Mouse (Mus musculus): ENCODE measurements around the gene Wdr48. TPM values are rescaled to one million over a fixed set of nuclear protein-coding genes. Genes with fewer than 3 reads are reported as not detected.

Wdr48 gene
- 27.5 and 32.8 TPM in 2 replicates for polyA plus RNA-seq (2012; rRNA removed)

GRCm38 (mm10) chr9:119894339-119895009 is at the start of gene Wdr48:
Gene Wdr48, plus strand, starts transcription at chr9:119894878.
- Histone ChIP-seq H3K27ac (ENCODE audit: insufficient read depth, low read length) (peak within 1 kb of the TSS; percentile 79), H3K4me1 (ENCODE audit: control insufficient read depth, insufficient read depth, insufficient read length) (peaks cover 6% of the 10 kb centered on the region; the same call in 1 of the 2 replicates), H3K27me3 (ENCODE audit: control insufficient read depth, insufficient read depth, low read length) (no peaks in the 10 kb centered on the region), H3K4me3 (ENCODE audit: extremely low read depth, insufficient read depth, insufficient read length) (peak within 1 kb of the TSS; percentile 84), H3K36me3 (ENCODE audit: control insufficient read depth, insufficient read depth, low read length) (no peaks in the 10 kb centered on the region)
- DNase-seq (ENCODE audit: low read depth in 1 of 2, low spot score in 2 of 2), result peak; percentile 96 to 99
- 4% methylated on average over 34 of the region's 34 CpGs for WGBS
- peak; percentile 42; the same call in 1 of the 2 replicates for TF ChIP-seq POLR2A (IDR thresholded peaks at IDR 0.05; ENCODE audit: low read depth, low read length)
- no peak for TF ChIP-seq CTCF (IDR thresholded peaks at IDR 0.05; ENCODE audit: extremely low read depth, insufficient read depth, insufficient read length, insufficient replicate concordance)

GRCm38 (mm10) chr9:119847187-119847586 is 47.5 kb upstream of the Wdr48 start:
- TF ChIP-seq POLR2A (IDR thresholded peaks at IDR 0.05; ENCODE audit: low read depth, low read length) (no peak), CTCF (IDR thresholded peaks at IDR 0.05; ENCODE audit: extremely low read depth, insufficient read depth, insufficient read length, insufficient replicate concordance) (no peak)
- Histone ChIP-seq H3K27ac (ENCODE audit: insufficient read depth, low read length) (no peak overlapping the region), H3K27me3 (ENCODE audit: control insufficient read depth, insufficient read depth, low read length) (no peaks in the 10 kb centered on the region), H3K4me3 (ENCODE audit: extremely low read depth, insufficient read depth, insufficient read length) (no peak overlapping the region), H3K36me3 (ENCODE audit: control insufficient read depth, insufficient read depth, low read length) (no peaks in the 10 kb centered on the region), H3K4me1 (ENCODE audit: control insufficient read depth, insufficient read depth, insufficient read length) (no peaks in the 10 kb centered on the region)
- no peak for DNase-seq (ENCODE audit: low read depth in 1 of 2, low spot score in 2 of 2)
- WGBS, result 87% methylated on average over 6 of the region's 6 CpGs

GRCm38 (mm10) chr9:119848671-119849070 is 46.0 kb upstream of the Wdr48 start:
- 79% methylated on average over 7 of the region's 7 CpGs for WGBS
- H3K4me3 ChIP-seq (ENCODE audit: extremely low read depth, insufficient read depth, insufficient read length), result no peak overlapping the region
- no peaks in the 10 kb centered on the region for H3K4me1 ChIP-seq (ENCODE audit: control insufficient read depth, insufficient read depth, insufficient read length)
- no peak overlapping the region for H3K27ac ChIP-seq (ENCODE audit: insufficient read depth, low read length)
- DNase-seq (ENCODE audit: low read depth in 1 of 2, low spot score in 2 of 2), result no peak
- no peak for TF ChIP-seq POLR2A (IDR thresholded peaks at IDR 0.05; ENCODE audit: low read depth, low read length)
- TF ChIP-seq CTCF (IDR thresholded peaks at IDR 0.05; ENCODE audit: extremely low read depth, insufficient read depth, insufficient read length, insufficient replicate concordance), result no peak
- H3K36me3 ChIP-seq (ENCODE audit: control insufficient read depth, insufficient read depth, low read length), result no peaks in the 10 kb centered on the region
- H3K27me3 ChIP-seq (ENCODE audit: control insufficient read depth, insufficient read depth, low read length), result no peaks in the 10 kb centered on the region

DNA sequence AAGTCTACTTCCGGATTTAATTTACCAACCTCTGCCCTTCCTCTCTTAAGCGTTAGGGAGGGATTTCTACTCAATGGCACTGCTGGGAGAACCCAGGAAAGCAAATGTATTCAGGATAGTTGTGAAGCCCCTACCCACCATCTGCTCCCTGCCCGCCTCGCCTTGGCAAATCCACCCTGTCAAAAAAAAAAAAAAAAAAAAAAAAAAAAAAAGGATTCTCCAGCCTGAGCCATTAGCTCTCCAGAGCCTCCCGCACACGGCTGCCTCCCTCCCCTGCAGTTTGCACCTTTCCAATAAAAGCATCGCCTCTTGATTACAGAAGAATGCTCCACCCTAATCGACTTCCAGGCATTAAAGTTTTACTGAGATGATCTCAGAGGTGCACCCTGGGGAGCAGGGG is 45.5 kb upstream of the Wdr48 start:
- Histone ChIP-seq H3K4me1 (ENCODE audit: control insufficient read depth, insufficient read depth, insufficient read length) (no peaks in the 10 kb centered on the region), H3K36me3 (ENCODE audit: control insufficient read depth, insufficient read depth, low read length) (no peaks in the 10 kb centered on the region), H3K4me3 (ENCODE audit: extremely low read depth, insufficient read depth, insufficient read length) (no peak overlapping the region), H3K27ac (ENCODE audit: insufficient read depth, low read length) (no peak overlapping the region), H3K27me3 (ENCODE audit: control insufficient read depth, insufficient read depth, low read length) (no peaks in the 10 kb centered on the region)
- 64% methylated on average over 8 of the region's 8 CpGs for WGBS
- no peak for TF ChIP-seq CTCF (IDR thresholded peaks at IDR 0.05; ENCODE audit: extremely low read depth, insufficient read depth, insufficient read length, insufficient replicate concordance)
- no peak for TF ChIP-seq POLR2A (IDR thresholded peaks at IDR 0.05; ENCODE audit: low read depth, low read length)
- DNase-seq (ENCODE audit: low read depth in 1 of 2, low spot score in 2 of 2), result no peak

GRCm38 (mm10) chr9:119852347-119853030 is 42.2 kb upstream of the Wdr48 start:
- peak in 1 of 2 experiments; percentile 0 for DNase-seq (ENCODE audit: low read depth in 1 of 2, low spot score in 2 of 2)
- TF ChIP-seq CTCF (IDR thresholded peaks at IDR 0.05; ENCODE audit: extremely low read depth, insufficient read depth, insufficient read length, insufficient replicate concordance), result no peak
- Histone ChIP-seq H3K36me3 (ENCODE audit: control insufficient read depth, insufficient read depth, low read length) (no peaks in the 10 kb centered on the region), H3K4me3 (ENCODE audit: extremely low read depth, insufficient read depth, insufficient read length) (no peak overlapping the region), H3K4me1 (ENCODE audit: control insufficient read depth, insufficient read depth, insufficient read length) (no peaks in the 10 kb centered on the region), H3K27ac (ENCODE audit: insufficient read depth, low read length) (no peak overlapping the region), H3K27me3 (ENCODE audit: control insufficient read depth, insufficient read depth, low read length) (no peaks in the 10 kb centered on the region)
- 48% methylated on average over 10 of the region's 10 CpGs for WGBS

DNA sequence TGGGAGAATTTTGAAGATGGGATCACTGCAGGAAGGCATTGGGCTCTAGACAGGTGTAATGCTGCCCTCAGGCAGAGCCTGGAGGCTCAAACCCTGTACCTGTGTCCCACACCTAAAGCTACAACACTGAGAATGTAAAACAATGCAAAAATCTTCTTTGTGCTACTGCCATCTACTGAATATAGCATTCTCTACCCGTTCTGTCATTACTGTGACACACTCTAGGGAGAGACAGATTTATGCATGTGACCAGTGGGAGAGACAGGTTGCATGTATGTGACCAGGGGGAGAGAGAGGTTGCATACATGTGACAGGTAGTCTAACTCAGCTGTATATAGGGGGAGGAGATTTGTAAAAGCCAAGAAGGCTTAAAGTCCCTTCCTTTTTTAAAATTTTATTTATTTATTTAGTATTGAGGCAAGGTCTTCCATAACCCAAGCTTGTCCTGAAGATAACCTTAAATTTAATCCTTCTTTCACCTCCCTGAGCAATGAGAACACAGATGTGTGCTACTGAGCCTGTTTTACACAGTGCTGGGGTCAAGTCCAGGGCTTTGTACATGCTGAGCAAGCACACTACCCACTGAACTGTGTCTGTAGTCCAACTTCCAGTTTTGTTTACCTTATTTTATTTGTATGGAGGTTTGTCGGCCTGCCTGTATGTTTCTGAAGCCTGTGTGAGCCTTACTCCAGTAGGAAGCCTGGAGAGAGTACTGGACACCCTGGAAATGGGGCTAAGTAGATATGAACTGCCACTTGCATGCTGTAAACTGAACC is 41.4 kb upstream of the Wdr48 start:
- DNase-seq (ENCODE audit: low read depth in 1 of 2, low spot score in 2 of 2), result no peak
- 46% methylated on average over 2 of the region's 2 CpGs for WGBS
- Histone ChIP-seq H3K4me3 (ENCODE audit: extremely low read depth, insufficient read depth, insufficient read length) (no peak overlapping the region), H3K27ac (ENCODE audit: insufficient read depth, low read length) (no peak overlapping the region), H3K27me3 (ENCODE audit: control insufficient read depth, insufficient read depth, low read length) (no peaks in the 10 kb centered on the region), H3K36me3 (ENCODE audit: control insufficient read depth, insufficient read depth, low read length) (no peaks in the 10 kb centered on the region), H3K4me1 (ENCODE audit: control insufficient read depth, insufficient read depth, insufficient read length) (no peaks in the 10 kb centered on the region)
- TF ChIP-seq POLR2A (IDR thresholded peaks at IDR 0.05; ENCODE audit: low read depth, low read length) (no peak), CTCF (IDR thresholded peaks at IDR 0.05; ENCODE audit: extremely low read depth, insufficient read depth, insufficient read length, insufficient replicate concordance) (no peak)
